Mouse (Mus musculus) ovary, postnatal 10 days (tissue): ENCODE measurements at regions not wholly inside any gene's neighbourhood (a gene's known extent, or its start where the extent isn't known, plus 50 kb on each side); places are given as distances from the start of the nearest gene placed in this dataset.

ENCODE experiments used
- DNase-seq: peaks from one replicate; pipeline ENCODE4 v3.0.0; 2022; ENCODE audit warnings: low spot score

GRCm38 (mm10) chr3:136444598-136444997 lies 118.7 kb upstream of the Bank1 start:
- DNase-seq = no peak

- no peak for DNase-seq
Measured at GRCm38 (mm10) chr3:136442099-136442498, 116.2 kb upstream of the Bank1 start.

- no peak for DNase-seq
Measured at GRCm38 (mm10) chr3:136439907-136440645, 114.2 kb upstream of the Bank1 start.

GRCm38 (mm10) chr3:136439350-136439749 lies 113.5 kb upstream of the Bank1 start:
- no peak for DNase-seq

GRCm38 (mm10) chr3:136434407-136434806 lies 108.5 kb upstream of the Bank1 start:
- DNase-seq = no peak

GRCm38 (mm10) chr3:136432072-136432471 lies 106.2 kb upstream of the Bank1 start:
- DNase-seq = no peak

- DNase-seq = no peak
Measured at GRCm38 (mm10) chr3:136427427-136427826, 101.6 kb upstream of the Bank1 start.

- DNase-seq = no peak
Measured at GRCm38 (mm10) chr3:136426539-136427194, 100.8 kb upstream of the Bank1 start.

- DNase-seq = no peak
Measured at GRCm38 (mm10) chr3:136421969-136422614, 96.2 kb upstream of the Bank1 start.

GRCm38 (mm10) chr3:136405606-136406005 lies 79.7 kb upstream of the Bank1 start:
- no peak for DNase-seq

GRCm38 (mm10) chr3:136383282-136383681 lies 57.4 kb upstream of the Bank1 start:
- no peak for DNase-seq

- no peak for DNase-seq
Measured at GRCm38 (mm10) chr3:136380644-136381043, 54.8 kb upstream of the Bank1 start.

- no peak for DNase-seq
Measured at GRCm38 (mm10) chr3:136379741-136380398, 54.0 kb upstream of the Bank1 start.

GRCm38 (mm10) chr3:136376893-136377292 lies 51.0 kb upstream of the Bank1 start:
- DNase-seq = no peak
